Mouse (Mus musculus): ENCODE data around the gene Ankrd34c. TPM values are rescaled to one million over a fixed set of nuclear protein-coding genes. Genes with fewer than 3 reads are reported as not detected.

Ankrd34c gene
- polyA plus RNA-seq (2014; fragmentation: Illumina TruSeq; extraction: RNeasy Lipid Tissue Mini Kit (QIAGEN cat#74804); ENCODE audit: low replicate concordance): not detected

GRCm38 (mm10) chr9:89738295-89738694, at the start of gene Ankrd34c:
Gene Ankrd34c (minus strand): TSS chr9:89738475.

DNA sequence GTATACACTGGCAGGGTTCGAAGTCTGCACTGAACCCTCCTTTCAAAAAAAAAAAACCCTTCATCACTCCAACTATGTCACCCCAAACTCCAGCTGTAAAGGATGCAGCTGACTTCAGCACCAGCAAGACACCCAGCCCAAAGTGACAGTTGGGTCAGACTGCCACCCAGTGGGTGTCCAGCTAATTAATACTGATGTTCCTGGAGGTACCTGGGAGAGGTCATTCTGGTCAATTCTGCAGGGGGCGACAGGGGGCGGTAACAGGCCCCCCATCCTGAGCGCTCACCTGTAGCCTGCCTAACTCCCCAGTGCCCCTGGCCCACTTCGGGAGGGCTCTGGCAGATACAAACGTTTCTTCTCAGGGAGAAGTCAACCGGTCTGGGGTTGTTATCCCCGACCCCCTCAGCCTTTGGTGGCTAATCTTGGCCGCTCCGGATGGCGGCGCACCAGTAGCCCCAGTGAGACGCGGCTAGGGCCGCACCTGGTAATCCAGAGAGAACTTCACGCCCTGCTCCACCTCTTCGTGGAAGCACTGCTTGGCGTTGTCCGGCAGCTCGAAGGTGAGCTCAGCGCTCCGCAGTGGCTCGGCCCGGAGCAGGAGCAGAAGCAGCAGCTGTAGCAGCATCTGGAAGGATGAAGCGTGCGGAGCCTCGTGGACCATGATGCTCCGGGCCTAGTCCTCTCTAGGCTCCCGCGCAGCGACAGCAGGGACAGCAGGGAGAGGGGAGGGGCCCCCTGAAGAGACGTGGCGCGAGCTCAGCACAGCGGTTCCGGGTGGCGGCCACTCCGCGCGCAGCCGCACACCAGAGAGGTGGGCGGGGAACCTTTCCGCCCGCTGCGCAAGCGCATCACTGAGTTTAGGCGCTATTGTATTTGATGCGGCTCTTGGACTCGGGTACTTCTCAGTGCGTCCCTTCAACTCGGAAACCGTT, 33.7 kb downstream of the Ankrd34c start, which contains the start of gene Tmed3:
Gene Tmed3 (minus strand): TSS at position 804 of the 932 bp plus-strand sequence.

Other genes with a start within 250 kb of the Ankrd34c start
- gene Minar1, start 115.3 kb downstream of the Ankrd34c start, polyA plus RNA-seq (2014; fragmentation: Illumina TruSeq; extraction: RNeasy Lipid Tissue Mini Kit (QIAGEN cat#74804); ENCODE audit: low replicate concordance): 0.19 TPM
- gene Tmed3, start 33.4 kb downstream of the Ankrd34c start, polyA plus RNA-seq (2014; fragmentation: Illumina TruSeq; extraction: RNeasy Lipid Tissue Mini Kit (QIAGEN cat#74804); ENCODE audit: low replicate concordance): 6.8 TPM
- gene Rasgrf1, start 171.4 kb upstream of the Ankrd34c start, polyA plus RNA-seq (2014; fragmentation: Illumina TruSeq; extraction: RNeasy Lipid Tissue Mini Kit (QIAGEN cat#74804); ENCODE audit: low replicate concordance): 0.11 TPM